Mouse (Mus musculus) adrenal gland, adult 10 weeks (tissue): ENCODE data around the gene Olfr976. TPM values are rescaled to one million over a fixed set of nuclear protein-coding genes. Genes with fewer than 3 reads are reported as not detected.

Source experiments
- polyA plus RNA-seq: library from polyadenylated mRNA; stranded (reverse); fragments of 350-450 nt; fragmentation: Illumina TruSeq; extraction: RNeasy Lipid Tissue Mini Kit (QIAGEN cat#74804); gene quantifications from one replicate; pipeline ENCODE4 v1.2.3, GENCODE M21; 2014; ENCODE audit warnings: low read depth, low replicate concordance

Gene Olfr976
- not detected for polyA plus RNA-seq

GRCm38 (mm10) chr9:39961033-39961432, at the start of gene Olfr976:
TSS of gene Olfr976 (minus strand) at chr9:39961133.

GRCm38 (mm10) chr9:40009482-40009881, 48.5 kb upstream of the Olfr976 start, which contains the start of gene Olfr980:
TSS of gene Olfr980 (minus strand) at chr9:40009582.

GRCm38 (mm10) chr9:40003365-40003764, 42.4 kb upstream of the Olfr976 start, which contains the start of gene Olfr979:
TSS of gene Olfr979 (minus strand) at chr9:40003465.

GRCm38 (mm10) chr9:39991813-39992212, 30.9 kb upstream of the Olfr976 start, which contains the start of gene Olfr978:
TSS of gene Olfr978 (plus strand) at chr9:39992113.

GRCm38 (mm10) chr9:39951946-39952345, 9.0 kb downstream of the Olfr976 start, which contains the start of gene Olfr975:
TSS of gene Olfr975 (minus strand) at chr9:39952046.

GRCm38 (mm10) chr9:39937201-39937600, 23.7 kb downstream of the Olfr976 start, which contains the start of gene Olfr974:
TSS of gene Olfr974 (plus strand) at chr9:39937501.

GRCm38 (mm10) chr9:39907036-39907435, 53.9 kb downstream of the Olfr976 start, which contains the start of gene Olfr229:
TSS of gene Olfr229 (plus strand) at chr9:39907336.

Other genes with a start within 250 kb of the Olfr976 start
- not detected for gene Olfr965, start 249.8 kb downstream of the Olfr976 start, polyA plus RNA-seq
- not detected for gene Olfr150, start 230.2 kb downstream of the Olfr976 start, polyA plus RNA-seq
- gene Olfr967, start 214.9 kb downstream of the Olfr976 start, polyA plus RNA-seq: not detected
- not detected for gene Olfr968, start 177.9 kb downstream of the Olfr976 start, polyA plus RNA-seq
- gene Olfr969, start 170.2 kb downstream of the Olfr976 start, polyA plus RNA-seq: not detected
- not detected for gene Olfr970, start 152.3 kb downstream of the Olfr976 start, polyA plus RNA-seq
- gene Olfr971, start 124.3 kb downstream of the Olfr976 start, polyA plus RNA-seq: not detected
- not detected for gene Olfr972, start 94.7 kb downstream of the Olfr976 start, polyA plus RNA-seq
- not detected for gene Olfr229, start 53.8 kb downstream of the Olfr976 start, polyA plus RNA-seq
- not detected for gene Olfr974, start 23.6 kb downstream of the Olfr976 start, polyA plus RNA-seq
- not detected for gene Olfr975, start 9.1 kb downstream of the Olfr976 start, polyA plus RNA-seq
- gene Olfr978, start 31.0 kb upstream of the Olfr976 start, polyA plus RNA-seq: not detected
- not detected for gene Olfr979, start 42.3 kb upstream of the Olfr976 start, polyA plus RNA-seq
- not detected for gene Olfr980, start 48.4 kb upstream of the Olfr976 start, polyA plus RNA-seq
- gene Olfr981, start 60.3 kb upstream of the Olfr976 start, polyA plus RNA-seq: not detected
- gene Olfr982, start 112.7 kb upstream of the Olfr976 start, polyA plus RNA-seq: not detected
- not detected for gene Olfr983, start 132.5 kb upstream of the Olfr976 start, polyA plus RNA-seq
- gene Olfr984, start 153.1 kb upstream of the Olfr976 start, polyA plus RNA-seq: not detected
- gene Olfr985, start 169.1 kb upstream of the Olfr976 start, polyA plus RNA-seq: not detected
- not detected for gene Tmem225, start 187.0 kb upstream of the Olfr976 start, polyA plus RNA-seq
- not detected for gene Olfr986, start 219.8 kb upstream of the Olfr976 start, polyA plus RNA-seq
- gene Zfp202, start 231.2 kb upstream of the Olfr976 start, polyA plus RNA-seq: 8.2 TPM